Mouse (Mus musculus): ENCODE measurements around the gene Atp13a5. TPM values are rescaled to one million over a fixed set of nuclear protein-coding genes. Genes with fewer than 3 reads are reported as not detected.

Atp13a5 gene
- total RNA-seq, 2 experiments from 2014 or later, result 10.1 to 10.5 TPM

GRCm38 (mm10) chr16:29204875-29205274, 173.7 kb downstream of the Atp13a5 start:
- peak; percentile 53 to 61 for DNase-seq

DNA sequence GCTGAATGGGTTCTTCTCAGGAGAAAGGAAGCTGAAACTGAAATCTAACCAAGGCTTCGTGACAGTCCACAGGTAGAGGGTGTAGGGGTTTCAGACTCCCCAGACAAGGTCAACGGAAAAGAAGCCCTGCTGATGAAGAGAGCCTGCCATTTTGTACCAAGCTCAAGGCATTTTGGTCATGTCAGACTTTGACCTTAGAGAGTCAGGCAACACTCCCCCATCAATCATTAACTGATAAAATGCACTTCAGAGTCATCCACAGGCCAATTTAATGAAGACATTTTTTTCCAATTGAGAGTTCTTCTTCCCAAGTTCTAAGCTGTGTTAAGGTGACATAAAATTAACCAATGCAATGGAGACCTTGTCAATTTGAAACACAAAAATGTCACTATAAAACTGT, 177.4 kb downstream of the Atp13a5 start:
- DNase-seq, result no peak

- peak; percentile 31 for DNase-seq
Observed at GRCm38 (mm10) chr16:29198461-29198860, 180.1 kb downstream of the Atp13a5 start.

DNA sequence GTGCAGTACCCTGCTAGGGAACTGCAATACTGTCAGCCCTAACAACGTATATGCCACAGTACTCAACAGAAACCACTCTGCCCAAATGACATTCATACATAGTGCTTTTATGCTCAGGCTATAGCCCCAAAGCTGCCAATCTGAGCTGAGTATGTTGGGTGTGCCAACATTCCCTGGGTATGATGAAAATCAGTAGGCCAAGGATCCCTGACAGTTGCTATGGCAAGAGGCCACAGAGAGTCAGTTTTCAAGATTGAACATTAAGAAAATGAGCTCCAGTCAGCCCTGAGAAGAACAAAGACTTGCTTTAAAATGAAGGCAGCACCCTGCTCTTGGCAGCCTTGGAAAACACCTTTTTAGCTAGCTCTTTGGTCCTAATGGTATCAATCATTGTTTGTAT, 183.4 kb downstream of the Atp13a5 start:
- no peak for DNase-seq

- DNase-seq, result no peak
Observed at GRCm38 (mm10) chr16:29193981-29194380, 184.6 kb downstream of the Atp13a5 start.

GRCm38 (mm10) chr16:29192911-29193310, 185.6 kb downstream of the Atp13a5 start:
- no peak for DNase-seq

Other genes starting within 250 kb of the Atp13a5 start
- gene Hrasls, start 169.0 kb downstream of the Atp13a5 start, total RNA-seq (2021), result 10 to 100 TPM; 10.0 to 11.3 TPM
- 10 to 100 TPM; 14.4 to 15.8 TPM for gene Atp13a4, start 166.1 kb upstream of the Atp13a5 start, total RNA-seq (2021)
- gene Opa1, start 200.6 kb upstream of the Atp13a5 start, total RNA-seq (2021), result 100 to 1,000 TPM; 104 TPM

Data from layer of hippocampus, postnatal 36 days (tissue).